Mouse (Mus musculus) right cerebral cortex, postnatal 36 days (tissue): ENCODE results near the gene Gm17409.

ENCODE experiments used
- DNase-seq, 2 experiments: peaks; one replicate each; pipeline ENCODE4 v3.0.0; 2022; ENCODE audit warnings: low spot score in 2 of 2, mixed read lengths in 1 of 2

Gm17409 gene

GRCm38 (mm10) chr2:58469816-58470215 lies at the start of gene Gm17409:
TSS of gene Gm17409 (plus strand) at chr2:58470116.
- no peak for DNase-seq

- no peak for DNase-seq
These were observed 46.6 kb upstream of the Gm17409 start for GRCm38 (mm10) chr2:58423319-58423718.

DNA sequence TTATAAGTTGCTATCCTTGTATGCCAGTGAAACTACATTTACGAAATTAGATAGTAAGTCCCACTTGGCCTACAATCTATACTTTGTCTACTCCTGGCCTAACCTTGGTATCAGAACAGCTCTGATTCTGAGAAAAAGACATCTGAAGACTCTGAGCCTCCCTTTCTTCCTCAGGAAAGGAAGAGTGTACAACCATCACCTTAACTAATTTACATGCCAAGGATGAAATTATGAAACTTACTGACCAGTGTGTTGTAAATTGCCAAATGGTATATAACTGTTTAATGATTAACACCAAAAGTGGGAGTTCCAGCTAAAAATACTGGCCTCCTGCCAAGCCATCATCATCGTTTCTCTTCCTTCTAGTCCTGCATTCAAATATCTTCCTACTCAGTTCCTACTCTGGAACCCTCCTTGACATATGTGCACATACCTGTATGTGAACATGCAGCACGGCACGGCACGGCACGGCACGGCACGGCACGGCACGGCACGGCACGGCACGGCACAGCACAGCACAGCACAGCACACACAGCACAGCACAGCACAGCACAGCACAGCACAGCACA lies 44.4 kb upstream of the Gm17409 start:
- DNase-seq = no peak

GRCm38 (mm10) chr2:58432211-58432610 lies 37.7 kb upstream of the Gm17409 start:
- DNase-seq = peak; percentile 82 to 83

DNA sequence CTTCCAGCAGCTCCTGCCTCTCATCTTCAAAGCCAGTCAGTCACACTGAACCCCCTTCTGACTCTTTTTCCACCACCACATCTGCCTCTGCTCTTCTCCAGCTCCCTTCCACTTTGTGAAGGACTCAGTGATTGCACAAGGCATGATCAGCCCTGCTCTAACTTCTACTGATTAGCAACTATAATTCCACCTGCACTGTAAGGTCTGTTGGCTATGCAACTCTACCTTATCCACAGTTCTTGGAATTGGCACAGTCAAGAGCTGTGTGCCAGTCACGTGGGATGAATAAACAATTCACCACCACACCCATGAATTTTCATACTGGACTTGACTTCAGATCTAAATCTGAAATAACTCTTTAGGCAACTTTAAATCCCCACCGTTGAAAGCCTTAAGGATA lies 36.6 kb upstream of the Gm17409 start:
- DNase-seq = no peak

- DNase-seq = no peak
These were observed 35.5 kb upstream of the Gm17409 start for GRCm38 (mm10) chr2:58434438-58434837.

DNA sequence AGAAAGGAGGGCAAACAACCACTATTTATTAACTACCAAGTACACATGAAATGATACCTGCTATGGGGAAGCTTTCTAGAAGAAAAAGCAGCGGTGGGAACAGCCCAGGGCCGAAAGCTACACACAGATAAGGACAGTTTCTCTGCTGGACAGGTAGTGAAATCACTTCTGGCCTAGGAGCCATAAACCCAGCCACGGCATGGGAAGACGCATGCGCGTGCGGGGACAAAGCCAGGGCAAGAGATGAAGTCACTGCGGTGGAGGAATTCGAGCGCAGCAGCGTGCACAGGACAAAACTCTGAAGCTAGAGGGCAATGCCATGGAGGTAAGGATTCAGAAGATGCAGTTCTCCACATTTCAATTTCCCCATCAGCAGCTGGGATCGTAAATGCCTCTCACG lies 34.4 kb upstream of the Gm17409 start:
- no peak for DNase-seq

DNA sequence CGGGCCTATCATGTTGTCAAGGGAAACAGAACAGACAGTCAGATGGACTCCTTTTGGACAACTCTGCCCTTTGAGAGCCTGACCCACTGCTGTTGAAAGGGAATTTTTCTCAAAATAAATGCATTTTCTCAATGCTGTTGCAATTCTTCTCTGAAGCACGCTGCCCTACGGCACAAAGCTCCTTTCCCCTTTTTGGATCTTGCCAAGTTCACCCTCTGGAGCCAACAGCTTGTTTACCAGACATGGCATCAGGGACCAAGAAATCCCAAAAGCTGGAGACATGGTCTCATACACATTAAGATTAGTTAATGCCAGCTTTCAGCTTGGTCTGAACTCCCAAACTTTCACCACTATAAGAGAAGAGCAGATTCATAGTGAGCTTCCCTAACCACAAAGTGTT lies 33.0 kb upstream of the Gm17409 start:
- no peak for DNase-seq

DNA sequence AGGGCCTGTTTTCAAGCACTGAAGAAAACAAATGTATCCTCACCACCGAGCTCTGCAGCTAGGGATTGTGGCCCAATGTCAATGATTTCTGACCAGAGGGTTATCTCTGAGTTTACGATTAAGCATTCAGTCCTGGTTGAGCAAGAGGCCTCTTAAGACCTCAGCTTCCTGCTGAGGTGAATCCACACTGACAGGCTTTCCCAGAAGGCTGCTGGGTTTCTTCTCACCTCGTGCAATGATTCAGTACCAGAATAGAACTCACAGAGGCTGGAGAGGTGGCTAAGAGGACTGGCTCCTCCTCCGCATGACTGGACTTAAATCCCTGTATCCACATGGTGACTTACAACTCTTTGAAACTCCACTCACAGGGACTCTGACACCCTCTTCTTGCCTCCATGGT lies 26.8 kb upstream of the Gm17409 start:
- DNase-seq = no peak

- DNase-seq = no peak
These were observed 22.9 kb upstream of the Gm17409 start for GRCm38 (mm10) chr2:58447001-58447400.

DNA sequence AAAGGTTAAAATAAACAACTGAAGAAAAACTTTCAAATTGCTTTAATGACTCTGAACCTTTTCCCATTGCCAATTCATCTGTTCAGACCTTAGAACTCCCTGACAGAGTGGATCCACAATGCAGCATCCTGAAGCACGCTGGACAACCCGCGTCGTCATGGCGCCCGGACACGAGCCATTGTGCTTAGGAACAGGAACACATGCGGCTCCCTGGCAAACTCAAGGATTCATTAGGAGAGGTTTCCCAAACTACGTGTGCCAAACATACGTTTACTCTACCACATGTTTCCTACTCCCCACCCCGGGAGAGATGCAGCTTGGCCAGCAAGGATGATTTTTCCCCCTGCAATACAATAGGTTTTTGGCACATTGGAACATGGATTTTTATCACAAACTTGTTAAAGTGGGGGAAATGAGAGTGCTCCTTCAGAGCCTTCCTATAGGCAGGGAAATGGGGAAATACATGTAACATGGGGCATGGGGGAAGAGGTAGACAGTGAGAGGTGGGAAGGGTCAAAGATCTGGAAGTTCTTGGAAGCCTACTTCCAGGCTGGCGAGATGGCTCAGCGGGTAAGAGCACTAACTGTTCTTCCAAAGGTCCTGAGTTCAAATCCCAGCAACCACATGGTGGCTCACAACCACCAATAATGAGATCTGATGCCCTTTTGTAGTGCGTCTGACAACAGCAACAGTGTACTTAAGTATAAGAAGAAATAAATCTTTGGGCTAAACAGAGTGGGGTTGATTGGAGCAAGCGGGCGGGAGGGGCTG lies 15.6 kb upstream of the Gm17409 start:
- no peak for DNase-seq

DNA sequence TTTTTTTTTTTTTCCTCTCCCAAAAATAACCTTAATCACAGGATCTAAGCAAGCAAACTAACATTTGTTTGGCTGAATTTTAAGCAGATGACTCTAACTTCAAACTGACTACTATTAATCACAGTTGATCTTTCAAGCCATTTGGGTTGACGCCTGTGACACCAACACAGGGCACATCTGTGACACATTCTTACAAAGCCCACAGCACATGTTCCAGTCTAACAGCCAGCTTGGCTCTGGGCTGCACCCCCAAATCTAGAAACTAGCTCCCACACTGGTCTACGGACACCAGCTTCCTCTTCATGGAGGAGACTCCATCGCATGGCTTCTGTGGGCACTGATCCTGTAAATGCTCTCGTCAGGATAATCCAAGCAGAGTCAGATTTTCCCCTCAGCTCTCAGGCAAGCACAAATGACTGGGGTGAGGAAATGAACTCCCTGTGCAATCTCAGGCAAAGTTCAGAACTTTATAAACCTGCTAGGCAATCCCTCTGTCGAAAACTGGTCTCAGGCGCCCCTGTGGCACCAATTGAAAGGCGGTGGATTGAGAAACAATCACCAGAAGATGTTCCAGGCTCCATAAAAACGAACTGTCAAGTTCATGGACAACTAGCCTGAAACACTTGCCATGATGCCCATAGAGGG lies 13.0 kb upstream of the Gm17409 start:
- DNase-seq = no peak

- DNase-seq = no peak
These were observed 12.4 kb upstream of the Gm17409 start for GRCm38 (mm10) chr2:58457488-58457865.

DNA sequence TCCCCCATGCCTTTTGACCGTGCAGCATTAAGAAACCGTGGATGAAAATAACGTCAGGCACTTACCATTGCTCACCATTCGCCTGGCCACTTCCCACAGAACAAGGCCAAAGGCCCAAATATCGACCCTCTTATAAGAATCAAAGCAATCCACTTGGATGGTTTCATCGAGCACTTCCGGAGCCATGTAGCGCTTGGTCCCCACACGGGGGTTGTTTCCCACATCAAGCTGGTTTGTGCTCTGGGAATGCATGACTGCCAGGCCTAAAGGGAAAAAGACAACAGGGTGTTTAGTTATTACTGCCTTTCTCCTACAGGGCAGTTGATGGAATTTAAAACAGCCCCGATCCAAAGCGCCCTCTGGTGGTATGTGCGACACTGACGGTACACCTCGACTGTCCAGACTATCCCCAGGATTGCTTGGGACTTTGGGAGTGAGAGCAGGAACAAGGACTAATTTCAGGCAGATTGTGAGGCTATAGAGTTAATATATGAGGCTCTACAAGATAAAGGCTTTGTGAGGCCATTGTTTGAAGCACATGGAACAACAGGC lies 11.0 kb upstream of the Gm17409 start:
- DNase-seq = no peak

DNA sequence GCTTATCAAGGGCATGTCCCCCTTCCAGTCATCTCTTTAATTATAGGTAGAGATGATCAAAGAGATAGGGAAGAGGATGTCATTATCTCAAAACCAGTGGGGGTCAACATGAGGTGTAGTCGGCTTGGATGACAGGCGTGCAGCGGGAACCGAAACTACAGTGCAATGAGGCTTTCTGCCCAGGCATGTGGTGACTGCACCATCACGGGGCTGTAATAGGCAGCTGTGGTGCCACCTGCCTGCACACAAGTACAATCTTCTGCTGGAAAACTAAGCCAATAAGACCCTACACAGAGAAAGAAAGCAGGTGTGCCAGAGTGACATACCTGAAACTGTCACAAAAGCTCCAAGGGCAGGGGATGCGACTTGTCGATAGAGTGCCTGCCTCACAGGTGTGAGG lies 374 bp downstream of the Gm17409 start:
- no peak for DNase-seq

DNA sequence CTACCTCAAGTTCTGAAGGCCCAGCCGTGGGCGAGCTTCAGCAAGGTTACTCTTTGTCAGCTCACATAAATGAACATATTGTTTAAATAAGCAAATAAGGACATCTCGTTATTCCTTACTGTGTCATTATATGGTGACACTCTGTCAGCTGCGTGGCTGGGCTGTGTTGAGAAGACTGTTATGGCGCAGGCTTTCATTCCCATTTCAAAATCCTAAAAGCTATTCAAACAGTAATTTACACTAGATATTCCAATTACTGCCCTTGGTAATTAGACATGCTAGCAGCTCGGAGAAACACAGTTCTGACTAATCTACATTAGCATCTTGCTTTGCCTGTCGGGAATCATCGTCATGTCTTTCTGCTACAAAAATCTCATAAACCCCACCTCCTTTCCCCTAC lies 5.7 kb downstream of the Gm17409 start:
- no peak for DNase-seq

DNA sequence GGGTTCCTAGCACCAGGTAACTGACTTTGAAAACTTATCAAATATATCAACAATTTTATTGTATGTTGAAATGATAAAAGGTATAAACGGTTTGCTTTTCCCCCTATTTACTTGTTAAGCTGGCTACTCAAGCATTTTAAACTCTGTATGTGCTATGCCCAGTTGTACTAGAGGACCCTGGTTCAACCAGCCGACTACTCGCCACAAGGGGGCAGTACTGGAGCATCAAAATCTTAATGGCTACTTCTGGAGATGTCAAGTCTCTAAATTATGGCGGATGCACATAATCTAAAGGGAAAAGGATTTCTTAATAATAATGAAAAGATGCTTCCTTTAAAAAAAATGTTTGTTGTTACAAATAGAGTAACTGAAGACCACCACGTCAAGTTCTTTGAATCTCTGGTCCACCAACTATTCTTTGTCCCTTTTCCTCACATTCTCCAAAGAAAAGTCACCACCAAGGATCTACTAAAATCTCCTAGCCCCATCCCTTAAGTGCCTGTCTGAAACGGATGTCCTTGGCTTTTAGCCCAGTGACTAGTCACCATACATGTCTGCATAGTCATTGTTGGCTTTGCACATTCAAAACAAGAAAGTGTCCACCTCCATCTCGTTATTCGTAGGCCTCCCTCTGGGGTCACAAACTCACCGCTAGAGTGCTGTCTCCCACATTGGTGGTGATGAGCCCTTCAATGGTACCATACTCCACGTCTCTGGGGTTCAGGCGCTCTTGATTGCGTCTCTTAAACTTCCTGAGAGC lies 7.2 kb downstream of the Gm17409 start:
- DNase-seq = peak; percentile 75 to 79

DNA sequence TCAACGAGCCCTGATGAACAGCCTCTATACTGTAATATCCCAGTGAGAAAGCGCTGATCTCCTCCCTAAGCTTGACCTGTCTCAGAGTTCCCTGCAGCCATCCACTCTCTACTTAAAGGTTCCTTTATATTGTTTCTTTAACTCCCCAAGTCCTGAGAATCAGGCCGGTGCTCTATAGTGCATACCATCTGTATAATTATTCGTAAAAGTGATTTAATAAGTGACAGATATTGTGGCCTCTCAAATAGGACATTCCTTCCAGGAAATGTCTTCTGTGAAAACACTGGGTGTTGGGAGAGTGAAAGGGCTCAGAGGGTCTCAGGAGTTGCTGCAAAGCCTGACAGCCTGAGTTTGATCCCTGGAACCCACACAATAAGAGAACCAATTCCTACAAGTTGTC lies 8.2 kb downstream of the Gm17409 start:
- DNase-seq = no peak

GRCm38 (mm10) chr2:58479536-58479935 lies 9.6 kb downstream of the Gm17409 start:
- DNase-seq = no peak

GRCm38 (mm10) chr2:58480764-58481163 lies 10.8 kb downstream of the Gm17409 start:
- DNase-seq = no peak

- DNase-seq = no peak
These were observed 11.7 kb downstream of the Gm17409 start for GRCm38 (mm10) chr2:58481450-58482100.
